Mouse (Mus musculus) frontal cortex, postnatal 25 days (tissue): ENCODE measurements around the gene Csk.
A peak's percentile ranks its signal among the peaks of the same experiment; 100 is the strongest.

Experiments used
- DNase-seq, 2 experiments: peaks; one replicate each; pipeline ENCODE4 v3.0.0; 2022; ENCODE audit warnings: low spot score in 2 of 2

Gene Csk

DNA sequence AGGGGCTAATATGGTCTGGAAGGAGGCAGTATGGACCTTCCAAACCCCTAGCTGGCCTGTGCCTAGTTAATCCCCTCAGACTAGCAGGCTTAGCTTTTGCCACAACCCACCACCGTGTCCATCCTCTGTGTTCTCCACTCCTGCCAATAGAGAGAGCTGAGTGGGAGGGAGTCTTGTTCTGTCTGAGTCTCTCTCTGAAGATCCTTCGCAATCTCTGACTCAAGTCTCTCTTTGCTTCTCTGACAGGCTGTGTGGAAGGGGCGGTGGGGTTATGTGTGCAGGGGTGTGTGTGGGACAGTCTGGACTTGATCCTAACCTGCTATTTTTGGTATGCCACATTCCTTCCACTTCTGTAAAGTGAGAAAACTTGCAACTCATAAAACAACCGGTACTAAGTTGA is 48.6 kb downstream of the Csk start:
- no peak for DNase-seq

DNA sequence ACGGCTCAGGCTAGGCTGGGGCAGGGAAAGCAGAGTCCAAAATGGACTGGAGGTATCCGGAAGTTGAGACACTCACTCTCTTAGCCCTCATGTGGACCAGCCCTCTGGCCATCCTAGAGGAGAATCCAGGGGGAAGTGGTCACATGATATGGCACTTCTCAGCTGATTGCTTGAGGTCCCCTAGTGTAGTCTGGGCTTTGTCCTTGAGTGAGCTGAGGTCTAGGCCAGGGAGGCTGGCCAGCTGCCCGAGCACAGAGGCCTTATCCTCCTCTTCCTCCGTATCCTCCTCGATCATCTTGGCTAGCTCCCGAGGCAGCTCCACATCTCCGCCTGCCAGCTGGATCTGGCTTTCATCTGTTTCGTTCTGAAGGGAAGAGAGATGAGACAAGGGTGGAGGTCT is 51.3 kb downstream of the Csk start:
- no peak for DNase-seq

DNA sequence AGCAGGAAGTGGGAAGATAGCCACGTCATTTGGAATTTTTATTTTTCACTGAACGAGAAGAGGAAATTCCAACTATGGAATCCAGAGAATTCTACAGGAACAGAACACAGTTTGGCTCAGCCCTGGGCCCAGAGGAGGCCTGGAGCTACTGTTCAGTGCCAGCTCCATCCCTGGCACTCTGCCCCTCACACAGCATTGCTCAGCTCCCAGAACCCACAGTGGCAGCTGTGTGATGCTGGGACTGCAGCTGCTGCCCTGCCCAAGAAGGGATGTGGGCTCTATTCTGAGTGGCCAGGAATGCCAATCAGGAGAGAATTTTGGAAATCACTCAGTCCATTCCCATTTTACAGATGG is 52.1 kb downstream of the Csk start:
- no peak for DNase-seq

DNA sequence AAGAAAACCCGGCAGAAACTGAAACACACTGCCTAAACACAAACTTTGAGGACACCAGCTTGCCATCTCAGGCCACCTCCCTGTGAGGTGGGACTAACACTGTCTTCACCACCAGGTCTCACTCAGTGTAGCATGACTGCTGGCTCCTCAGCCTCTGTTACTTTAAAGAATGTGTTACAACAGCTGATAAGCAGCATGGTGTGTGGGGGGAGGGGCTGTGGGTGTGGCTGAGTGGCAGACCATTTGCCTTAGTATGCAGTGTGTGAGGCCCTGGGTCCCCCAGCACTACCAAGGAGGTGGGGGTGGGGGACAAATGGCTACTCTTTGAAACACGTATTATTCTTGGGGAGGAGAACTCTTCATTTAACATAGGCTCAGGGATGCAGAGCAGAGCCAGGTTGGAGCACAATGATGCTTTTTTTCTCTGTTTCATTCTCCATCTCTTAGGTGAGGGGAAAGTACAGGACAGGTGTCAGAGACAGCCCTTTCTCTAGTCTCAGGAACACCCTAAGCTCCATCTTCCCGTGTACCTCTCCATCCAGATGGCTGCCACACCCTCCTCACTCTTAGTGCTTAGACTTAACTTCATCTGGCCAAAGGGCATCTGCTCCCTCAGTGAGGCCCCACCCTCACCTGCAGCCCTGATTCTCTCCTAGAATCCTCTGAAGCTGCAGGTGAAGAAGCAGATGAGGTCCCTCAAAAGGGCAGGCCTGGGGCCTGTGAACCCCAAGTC is 52.6 kb downstream of the Csk start:
- DNase-seq = no peak

DNA sequence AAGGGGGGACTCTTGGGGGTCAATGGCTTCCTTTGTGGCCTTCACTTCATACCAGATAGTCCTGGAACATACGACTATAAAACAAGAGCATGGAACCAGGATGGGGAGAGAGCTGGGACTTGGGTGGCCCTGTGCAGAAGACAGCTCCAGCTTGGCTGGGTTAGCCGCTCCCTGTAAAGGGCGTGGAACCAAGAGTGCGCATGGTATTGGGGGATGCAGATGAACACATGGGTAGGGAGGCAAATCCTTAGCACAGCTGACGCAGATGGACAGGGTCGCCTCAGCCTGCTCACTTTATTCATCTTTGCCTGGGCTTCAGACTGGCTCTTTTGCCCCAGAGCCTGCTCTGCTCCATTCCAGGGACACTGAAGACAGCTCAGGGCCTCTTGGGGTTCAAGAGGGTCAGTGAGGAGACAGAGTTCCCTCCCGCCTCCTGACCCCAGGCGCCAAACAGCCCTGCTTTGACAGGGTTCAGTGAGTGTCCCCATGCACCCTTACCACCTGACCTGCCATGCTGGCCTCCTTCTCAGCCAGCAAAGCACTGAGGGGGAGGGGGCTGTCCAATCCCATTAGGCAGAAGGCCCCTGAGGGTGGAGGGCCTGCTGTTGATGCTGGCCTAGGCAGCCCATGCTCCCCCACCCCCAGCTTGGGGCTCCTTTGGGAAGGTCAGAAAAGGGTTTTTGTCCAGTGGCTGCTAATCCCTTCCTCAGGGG is 54.4 kb downstream of the Csk start:
- DNase-seq = no peak

DNA sequence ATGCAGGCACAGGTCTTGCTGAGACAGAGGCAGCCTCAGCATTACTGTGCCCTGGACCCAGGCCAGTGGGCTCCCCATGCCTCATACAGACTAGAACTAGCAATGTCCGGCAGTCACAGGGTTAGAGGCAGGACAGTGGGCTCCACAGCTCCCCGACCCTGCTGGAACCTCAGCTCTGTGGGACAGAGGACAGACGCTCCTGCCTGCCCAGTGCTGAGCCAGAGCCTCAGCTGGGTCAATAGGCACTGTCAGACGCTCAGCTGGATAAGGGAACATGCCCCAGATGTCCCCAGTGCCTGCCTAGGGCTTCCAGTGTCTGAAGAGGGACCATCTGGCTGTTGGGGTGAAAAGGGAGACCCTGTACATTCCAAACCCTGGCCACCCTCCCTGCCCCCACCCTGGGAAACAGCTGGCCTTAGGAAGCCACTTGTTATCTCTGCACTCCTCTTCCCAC is 55.5 kb downstream of the Csk start:
- DNase-seq = no peak

DNA sequence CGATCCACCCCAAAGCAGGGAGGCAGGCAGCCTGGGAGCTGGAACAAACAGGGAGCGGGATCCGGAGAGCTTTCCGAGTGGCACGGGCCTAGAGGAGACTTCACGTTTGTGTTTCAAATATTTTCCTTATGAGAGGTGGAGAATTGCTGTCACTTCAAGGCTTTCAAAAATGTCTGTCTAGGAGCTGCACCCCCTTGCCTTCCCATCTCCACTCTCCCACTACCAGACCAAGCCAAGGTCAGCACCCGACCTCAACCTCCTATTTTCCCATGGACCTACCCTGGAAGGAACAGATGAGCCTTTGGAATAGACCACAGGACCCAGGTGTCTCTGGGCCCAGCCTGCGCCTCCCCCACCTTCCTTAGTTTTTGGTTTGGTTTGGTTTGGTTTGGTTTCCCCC is 56.2 kb downstream of the Csk start:
- no peak for DNase-seq

DNA sequence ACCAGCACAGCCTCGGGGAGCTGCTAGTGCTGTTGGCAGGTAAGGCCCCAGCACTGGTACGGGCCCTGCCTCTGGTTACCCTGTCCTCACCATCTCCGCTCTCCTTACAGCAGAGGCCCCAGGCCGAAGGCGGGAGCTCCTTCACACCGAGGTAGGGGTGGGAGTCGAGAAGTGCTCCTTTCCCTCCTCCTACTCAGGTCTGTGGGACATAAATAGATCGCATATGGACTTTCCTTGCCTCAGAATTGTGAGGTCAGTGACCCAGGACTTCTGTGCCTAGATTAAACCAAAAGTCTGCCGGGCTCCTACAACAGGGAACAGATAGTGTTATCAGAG is 59.3 kb downstream of the Csk start:
- DNase-seq = no peak

DNA sequence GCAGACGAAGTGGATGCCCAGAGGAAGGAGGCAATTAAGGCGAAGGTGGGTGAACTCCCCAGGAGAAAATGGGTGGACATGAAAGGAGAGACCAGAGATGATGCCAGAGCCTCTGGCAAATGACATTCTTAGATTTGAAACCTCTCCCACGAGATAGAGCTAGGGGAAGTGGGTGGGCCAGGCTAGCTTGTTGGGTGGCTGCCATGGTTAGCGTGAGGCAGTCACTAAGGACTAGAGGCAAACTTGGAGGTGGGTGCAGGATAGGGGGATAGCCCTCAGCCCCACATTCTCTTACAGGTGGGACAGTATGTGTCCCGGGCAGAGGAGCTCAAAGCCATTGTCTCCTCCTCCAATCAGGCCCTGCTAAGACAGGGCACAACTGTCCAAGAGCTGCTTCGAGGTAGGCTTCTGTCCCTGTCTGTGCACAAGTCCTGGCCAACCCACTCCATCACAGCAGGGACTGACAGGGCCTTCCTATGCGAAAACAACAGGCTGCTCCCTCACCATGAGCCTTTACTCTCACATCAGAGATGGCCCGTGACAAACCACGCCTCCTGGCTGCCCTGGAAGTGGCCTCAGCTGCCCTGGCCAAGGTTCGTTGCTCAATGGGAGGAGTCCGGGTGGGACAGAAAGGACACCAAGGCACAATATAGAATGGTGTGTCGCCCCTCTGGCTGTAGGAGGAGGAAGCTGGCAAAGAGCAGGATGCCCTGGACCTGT is 59.8 kb downstream of the Csk start:
- DNase-seq = no peak

DNA sequence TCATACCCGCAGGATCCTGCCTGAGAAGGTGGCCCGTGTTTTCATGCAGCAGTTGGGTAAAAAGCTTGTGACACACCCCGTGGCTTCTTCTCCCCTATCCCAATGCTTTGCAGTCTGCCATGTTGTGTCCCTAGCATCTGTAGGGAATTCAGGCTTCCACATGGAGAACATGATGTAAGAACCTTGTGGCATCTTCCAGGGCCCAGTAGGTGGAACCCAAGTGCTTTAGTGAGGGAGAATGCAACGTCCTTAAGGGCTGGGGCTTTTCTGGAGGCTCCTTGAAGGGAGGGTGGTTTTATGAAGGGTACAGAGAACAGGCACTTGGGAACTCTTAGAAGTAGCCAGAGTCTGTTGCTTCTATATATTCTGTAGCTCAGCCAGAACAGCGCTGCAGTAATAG is 62.7 kb downstream of the Csk start:
- no peak for DNase-seq

DNA sequence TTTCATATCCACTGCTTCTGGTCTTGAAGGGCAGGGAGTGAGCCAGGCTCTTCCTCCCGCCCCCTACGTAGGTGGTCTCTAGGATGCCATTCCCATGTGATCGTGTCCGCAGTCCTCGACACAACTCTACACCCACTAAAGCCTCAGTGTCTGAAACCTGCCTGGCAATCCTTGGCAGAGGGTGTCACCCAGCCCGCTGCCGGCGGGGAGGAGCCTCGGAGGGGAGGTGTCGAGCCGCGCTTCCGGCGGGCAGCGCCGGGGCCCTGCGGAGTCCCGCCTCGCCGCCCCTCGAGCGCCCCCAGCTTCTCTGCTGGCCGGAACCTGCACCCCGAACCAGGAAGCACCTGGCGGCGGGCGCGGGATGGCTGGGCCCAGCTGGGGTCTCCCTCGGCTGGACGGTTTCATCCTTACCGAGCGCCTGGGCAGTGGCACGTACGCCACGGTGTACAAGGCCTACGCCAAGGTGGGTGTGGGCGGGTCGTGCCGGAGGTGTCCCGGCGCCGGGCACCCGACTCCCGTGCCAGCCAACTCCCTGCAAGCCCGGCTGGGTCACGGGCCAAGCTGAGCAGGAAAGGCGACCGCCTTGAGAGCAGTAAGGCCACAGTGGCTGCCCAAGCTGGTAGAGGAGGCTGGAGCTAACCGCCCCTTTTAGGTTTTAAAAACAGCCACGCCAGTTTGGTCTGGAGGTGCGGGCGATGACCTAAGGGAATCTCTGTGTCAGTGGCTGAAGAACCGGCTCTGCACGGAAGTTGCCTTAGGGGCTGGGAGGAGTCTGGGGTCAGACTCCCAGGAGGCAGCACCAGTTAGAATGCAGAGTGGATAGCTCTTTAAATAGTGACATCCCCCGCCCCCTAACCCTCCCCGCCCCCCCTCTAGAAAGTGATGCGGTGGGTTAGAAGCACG is 64.0 kb downstream of the Csk start, which contains the start of gene Ulk3:
Ulk3 (plus strand) TSS at position 229 of the 903 bp plus-strand sequence.
- DNase-seq = peak; percentile 45 to 69

DNA sequence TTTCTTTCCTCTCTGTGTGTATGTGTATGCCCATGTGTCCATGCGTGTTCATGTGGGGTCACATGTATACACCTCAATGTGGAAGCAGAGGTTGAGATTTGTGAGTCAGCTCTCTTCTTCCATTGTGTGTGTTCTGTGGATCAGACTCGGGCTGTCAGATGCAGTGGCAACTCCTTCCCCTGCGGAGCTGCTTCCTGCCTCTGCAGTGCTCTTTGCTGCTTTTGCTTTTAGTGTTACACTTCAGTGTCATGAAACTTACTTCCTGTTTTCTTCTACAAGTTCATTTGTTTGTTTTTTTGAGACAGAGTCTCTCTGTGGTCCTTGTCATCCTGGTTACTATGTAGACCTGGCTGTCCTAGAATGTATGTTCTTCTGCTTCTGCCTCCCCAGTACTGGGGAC is 68.4 kb downstream of the Csk start:
- no peak for DNase-seq

DNA sequence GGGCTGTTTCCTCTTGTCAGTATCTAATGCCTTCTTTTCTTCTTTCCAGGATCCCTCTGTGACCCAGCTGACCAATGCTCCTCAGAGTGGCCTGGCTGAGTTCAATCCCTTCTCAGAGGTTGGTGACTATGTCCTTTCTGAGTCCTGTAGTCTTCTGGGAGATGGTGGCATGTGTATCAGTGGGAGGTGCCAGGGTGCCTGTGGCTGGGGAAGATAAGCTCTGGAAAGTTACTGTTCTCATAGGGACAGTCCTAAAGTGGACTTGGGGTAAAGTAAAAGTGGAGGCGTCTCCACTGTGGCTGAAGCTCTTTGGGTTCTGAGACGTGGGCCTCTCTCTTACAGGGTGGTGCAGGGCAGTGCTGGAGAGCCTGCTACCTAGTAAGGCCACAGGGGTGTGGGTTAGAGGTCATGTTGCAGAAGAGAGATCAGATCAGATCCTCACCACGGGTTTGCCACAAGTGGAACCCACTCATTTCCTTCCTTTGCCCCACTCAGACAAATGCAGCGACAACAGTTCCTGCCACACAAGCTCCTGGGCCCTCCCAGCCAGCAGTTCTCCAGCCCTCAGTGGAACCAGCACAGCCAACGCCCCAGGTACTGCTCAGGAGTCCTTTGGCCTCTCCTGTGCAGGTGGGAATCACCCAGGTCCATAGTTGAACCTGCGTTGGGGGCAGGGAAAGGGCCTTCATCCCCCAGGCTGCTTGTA is 76.1 kb downstream of the Csk start:
- no peak for DNase-seq
